Comparison of ENCODE assay signal across 14 mouse cellular contexts in the genomic region with DNA sequence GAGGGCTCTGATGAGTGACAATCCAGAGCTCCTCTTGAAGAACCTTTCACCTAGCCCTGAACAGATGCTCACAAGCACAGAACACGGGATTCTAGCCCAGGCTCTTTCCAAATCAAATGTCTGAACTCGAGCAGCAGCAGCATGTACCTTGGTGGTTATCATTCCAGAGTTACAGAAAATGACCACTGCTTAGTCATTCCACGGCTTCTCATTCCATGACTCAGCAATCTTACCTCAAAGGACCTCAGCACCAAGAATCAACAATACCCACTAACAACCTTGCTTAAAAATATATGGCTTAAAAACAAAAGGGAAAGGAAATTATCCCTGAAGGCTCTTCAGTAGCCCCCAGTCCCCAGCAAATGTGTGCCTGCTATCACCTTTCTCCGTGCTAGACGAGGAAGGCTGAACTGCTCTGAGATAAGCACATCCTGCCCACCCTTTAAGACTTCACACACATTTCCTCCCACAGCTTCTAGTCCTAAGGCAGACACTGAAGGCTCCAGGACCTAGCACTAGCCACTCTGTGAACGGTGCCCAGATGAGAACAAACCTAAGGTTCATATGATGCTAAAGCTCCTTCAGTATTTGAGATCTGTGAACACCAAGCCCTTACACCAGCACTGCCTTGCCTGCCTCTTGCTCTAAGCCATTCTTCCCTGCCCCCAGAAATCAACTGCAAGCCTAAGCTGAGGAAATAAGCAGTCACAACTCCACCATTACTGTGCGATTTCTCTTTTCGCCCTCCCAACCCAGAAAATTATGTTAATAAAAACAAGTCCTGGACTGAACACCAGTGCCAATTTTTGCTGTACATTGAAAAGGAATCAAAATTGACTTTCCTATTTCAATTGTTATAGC. TPM values are rescaled to one million over a fixed set of nuclear protein-coding genes. Genes with fewer than 3 reads are reported as not detected.
DNase-seq lines count a peak whose midpoint lies in the region; ATAC-seq and TF ChIP-seq lines count a peak whose summit lies in the region.
"Had no signal": no experiment of that assay in that cellular context is flagged by ENCODE, and none has a peak within 500 bp of the region (broad histone marks: within the 10 kb centered on the region; RNA-seq: fewer than 3 reads in every experiment).

No protein-coding gene starts in this region.

- DNase-seq in frontal cortex, postnatal 10 days (ENCODE audit: low spot score in 2 of 2) = no peak
- DNase-seq in spleen, adult 12 weeks (ENCODE audit: low spot score) = peak; percentile 32
- DNase-seq in spleen, postnatal 4 days (ENCODE audit: low spot score in 2 of 2) = no peak
- no peak for DNase-seq in thymus, postnatal 4 days
- no peak for DNase-seq in thymus, postnatal 0 days (ENCODE audit: low spot score)
- DNase-seq: B cell, adult 2 months had no signal

- H3K4me2 ChIP-seq in myocyte (ENCODE audit: low read depth) = peak overlapping the region; percentile 1
- H3K4me2 ChIP-seq: lung, embryonic 15.5 days; midbrain, embryonic 15.5 days; neural tube, embryonic 15.5 days had no signal

- no peaks in the 10 kb centered on the region for H3K27me3 ChIP-seq in myocyte (ENCODE audit: control insufficient read depth, insufficient read depth, insufficient read length)
- H3K27me3 ChIP-seq: lung, embryonic 15.5 days; midbrain, embryonic 15.5 days; neural tube, embryonic 15.5 days had no signal

- ATAC-seq in frontal cortex, adult (ENCODE audit: low TSS enrichment) = peak; percentile 64
- peak; percentile 89 for ATAC-seq in erythroid progenitor cell, adult 5-6 weeks (replicated peaks; ENCODE audit: low FRiP score, poor library complexity, severe bottlenecking)
- ATAC-seq: forebrain, embryonic 16.5 days; hindbrain, postnatal 0 days; midbrain, embryonic 15.5 days had no signal

- H3ac ChIP-seq in myocyte (ENCODE audit: control insufficient read depth, insufficient read length) = no peak overlapping the region

- peaks cover 47% of the 10 kb centered on the region for H3K36me3 ChIP-seq in myocyte (ENCODE audit: control insufficient read depth, insufficient read depth)

- TF ChIP-seq POLR2A in myocyte (IDR thresholded peaks at IDR 0.05; ENCODE audit: insufficient read length, low read depth) = no peak

- no peak overlapping the region for H3K4me3 ChIP-seq in myocyte
- H3K4me3 ChIP-seq: lung, embryonic 15.5 days; midbrain, embryonic 15.5 days; neural tube, embryonic 15.5 days had no signal

- no peaks in the 10 kb centered on the region for H3K79me2 ChIP-seq in myocyte (ENCODE audit: control insufficient read depth, insufficient read depth)

TF ChIP-seq in myocyte, 11 proteins besides CTCF, POLR2A, EP300 and RAD21:
- TF ChIP-seq USF1 (IDR thresholded peaks at IDR 0.05; ENCODE audit: low read depth) (no peak), TCF12 (IDR thresholded peaks at IDR 0.05; ENCODE audit: insufficient read depth, poor library complexity, severe bottlenecking) (no peak), TCF3 (IDR thresholded peaks at IDR 0.05; ENCODE audit: insufficient read length, low read depth) (no peak), E2F4 (IDR thresholded peaks at IDR 0.05; ENCODE audit: insufficient read depth) (no peak), REST (IDR thresholded peaks at IDR 0.05; ENCODE audit: insufficient read depth, insufficient read length) (no peak), SRF (IDR thresholded peaks at IDR 0.05; ENCODE audit: control insufficient read depth, insufficient read length, low read depth) (no peak), MYOG (IDR thresholded peaks at IDR 0.05; ENCODE audit: control insufficient read depth in 1 of 3, insufficient read depth in 1 of 3, insufficient read length in 2 of 3, low read depth in 2 of 3) (no peak), MYOD1 (IDR thresholded peaks at IDR 0.05; ENCODE audit: control insufficient read depth in 1 of 3, insufficient read length in 2 of 3, low read depth in 2 of 3) (no peak), POLR2AphosphoS2 (IDR thresholded peaks at IDR 0.05; ENCODE audit: insufficient read length, low read depth) (no peak), CEBPB (IDR thresholded peaks at IDR 0.05; ENCODE audit: insufficient read depth, poor library complexity, severe bottlenecking) (no peak), MAX (IDR thresholded peaks at IDR 0.05; ENCODE audit: low read depth) (no peak)

RNA-seq across cellular contexts. Expression of gene Hsph1, which starts 12.1 kb away (rescaled TPM):
- 11.2 and 36.9 TPM in 2 replicates for total RNA-seq in erythroid progenitor cell, adult 5-6 weeks (2015; ENCODE audit: low replicate concordance)
- 3.8 and 23.2 TPM in 2 replicates for total RNA-seq in erythroid progenitor cell, adult 5-6 weeks (2017; ENCODE audit: low replicate concordance)
- polyA plus RNA-seq in myocyte (2012; fragmentation: generic; extraction: Trizol) = 38.0 TPM
- polyA plus RNA-seq in thymus, postnatal 0 days (2015; fragmentation: Nextera tagmentation; extraction: Ambion mirVana) = 19.1 and 27.7 TPM in 2 replicates

RNA-seq across cellular contexts. Expression of gene B3glct, which starts 54.0 kb away (rescaled TPM):
- 4.0 and 11.7 TPM in 2 replicates for total RNA-seq in erythroid progenitor cell, adult 5-6 weeks (2015; ENCODE audit: low replicate concordance)
- total RNA-seq in erythroid progenitor cell, adult 5-6 weeks (2017; ENCODE audit: low replicate concordance) = 5.1 and 6.7 TPM in 2 replicates
- 4.6 TPM for polyA plus RNA-seq in myocyte (2012; fragmentation: generic; extraction: Trizol)
- 6.2 and 7.5 TPM in 2 replicates for polyA plus RNA-seq in thymus, postnatal 0 days (2015; fragmentation: Nextera tagmentation; extraction: Ambion mirVana)
